Mouse (Mus musculus): ENCODE data around the gene Atp8b2. TPM values are rescaled to one million over a fixed set of nuclear protein-coding genes. Genes with fewer than 3 reads are reported as not detected.

Gene Atp8b2
- polyA plus RNA-seq, 1 experiment from 2014 or later, result 8.0 TPM

- Histone ChIP-seq H3K27ac (no peak overlapping the region), H3K79me2 (ENCODE audit: inconsistent target) (peaks cover 93% of the 10 kb centered on the region), H3K4me3 (ENCODE audit: inconsistent target) (no peak overlapping the region), H3K36me3 (ENCODE audit: inconsistent target) (peaks cover 5% of the 10 kb centered on the region; the same call in 1 of the 2 replicates)
- WGBS (ENCODE audit: missing documents), result 72% methylated on average over 3 of the region's 3 CpGs
Observed at GRCm38 (mm10) chr3:89907846-89908245, 55.5 kb downstream of the Atp8b2 start.

DNA sequence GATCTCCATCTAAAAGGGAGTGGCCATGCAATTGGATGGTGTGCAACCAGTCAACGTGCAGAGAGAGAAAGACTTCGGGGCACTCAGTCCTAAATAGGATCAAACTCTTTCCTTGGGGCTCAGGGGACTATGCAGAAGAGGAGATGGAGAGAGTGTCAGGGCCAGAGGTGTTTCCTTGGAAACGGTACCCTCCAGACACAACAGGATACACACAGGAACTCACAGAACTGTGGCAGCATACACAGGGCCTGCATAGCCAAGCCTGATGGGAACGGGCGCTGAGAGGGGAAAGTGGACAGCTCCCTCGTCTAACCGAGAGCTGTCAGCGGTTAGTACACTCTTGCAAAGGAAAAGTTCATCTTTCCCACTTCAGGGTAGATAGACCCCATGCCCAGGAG is 63.8 kb downstream of the Atp8b2 start:
- WGBS (ENCODE audit: missing documents), result 87% methylated on average over 8 of the region's 8 CpGs
- Histone ChIP-seq H3K4me3 (ENCODE audit: inconsistent target) (no peak overlapping the region), H3K27ac (no peak overlapping the region)

GRCm38 (mm10) chr3:89898870-89899510 is 64.3 kb downstream of the Atp8b2 start:
- no peak overlapping the region for H3K4me3 ChIP-seq (ENCODE audit: inconsistent target)
- peaks cover 19% of the 10 kb centered on the region; the same call in 1 of the 2 replicates for H3K36me3 ChIP-seq (ENCODE audit: inconsistent target)
- H3K27ac ChIP-seq, result no peak overlapping the region
- H3K79me2 ChIP-seq (ENCODE audit: inconsistent target), result peaks cover 98% of the 10 kb centered on the region
- 77% methylated on average over 5 of the region's 5 CpGs for WGBS (ENCODE audit: missing documents)

More for the DNA sequence above, 63.8 kb downstream of the Atp8b2 start:
- H3K36me3 ChIP-seq (ENCODE audit: inconsistent target), result peaks cover 21% of the 10 kb centered on the region; the same call in 1 of the 2 replicates
- H3K79me2 ChIP-seq (ENCODE audit: inconsistent target), result peaks cover 98% of the 10 kb centered on the region

GRCm38 (mm10) chr3:89898011-89898410 is 65.3 kb downstream of the Atp8b2 start:
- H3K27ac ChIP-seq, result no peak overlapping the region
- peaks cover 16% of the 10 kb centered on the region; the same call in 1 of the 2 replicates for H3K36me3 ChIP-seq (ENCODE audit: inconsistent target)
- WGBS (ENCODE audit: missing documents), result 94% methylated on average over 9 of the region's 10 CpGs
- no peak overlapping the region for H3K4me3 ChIP-seq (ENCODE audit: inconsistent target)
- H3K79me2 ChIP-seq (ENCODE audit: inconsistent target), result peaks cover 98% of the 10 kb centered on the region

DNA sequence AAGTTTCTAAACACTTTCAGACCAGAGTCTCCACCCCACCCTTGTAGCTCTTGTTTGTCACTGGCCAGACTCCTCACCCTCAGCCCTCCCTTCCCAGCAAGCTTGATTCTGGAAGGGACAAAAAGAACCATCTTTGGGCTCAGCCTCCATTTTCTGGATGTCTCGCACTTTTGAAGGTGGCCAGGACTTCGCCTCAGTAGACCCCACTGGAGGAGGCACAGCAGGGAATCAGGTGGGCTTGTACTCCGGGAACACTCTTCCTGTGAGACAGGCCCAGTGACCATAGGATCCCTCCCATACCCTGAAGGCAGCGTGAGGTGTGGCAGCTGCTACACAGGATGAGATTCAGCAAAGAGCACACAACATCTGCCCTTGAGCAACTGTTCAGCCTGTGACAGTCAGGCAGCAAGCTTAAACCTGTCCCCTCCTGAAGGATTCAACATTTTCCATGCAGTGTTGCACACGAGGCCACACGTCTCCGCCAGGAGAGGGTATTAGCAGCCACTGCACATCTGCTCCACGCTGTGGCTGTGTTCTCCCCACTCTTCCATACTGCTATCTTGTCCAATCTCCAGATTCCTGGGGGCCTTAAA is 66.0 kb downstream of the Atp8b2 start:
- Histone ChIP-seq H3K4me3 (ENCODE audit: inconsistent target) (no peak overlapping the region), H3K79me2 (ENCODE audit: inconsistent target) (peaks cover 100% of the 10 kb centered on the region), H3K27ac (no peak overlapping the region), H3K36me3 (ENCODE audit: inconsistent target) (peaks cover 16% of the 10 kb centered on the region; the same call in 1 of the 2 replicates)
- 97% methylated on average over 8 of the region's 8 CpGs for WGBS (ENCODE audit: missing documents)

DNA sequence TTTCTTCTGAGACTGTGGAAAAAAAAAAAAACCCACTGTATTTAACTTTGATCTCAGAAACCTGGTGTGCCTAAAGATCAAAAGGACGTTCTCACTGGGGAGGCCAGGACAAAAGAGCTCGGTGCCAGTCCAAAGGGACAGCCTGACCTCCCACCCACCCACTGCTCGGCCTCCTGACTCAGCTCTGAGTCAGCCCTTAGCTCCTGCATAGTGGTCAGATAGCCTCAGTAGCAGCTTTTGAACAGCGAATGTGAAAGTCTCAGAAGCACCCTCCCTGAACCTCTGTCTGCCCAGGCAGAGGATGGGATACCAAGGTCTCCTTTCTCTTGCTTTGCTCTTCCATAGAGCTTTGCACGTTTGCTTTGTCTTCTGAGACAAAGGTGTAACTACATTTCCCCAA is 66.7 kb downstream of the Atp8b2 start:
- no peak overlapping the region for H3K4me3 ChIP-seq (ENCODE audit: inconsistent target)
- peaks cover 16% of the 10 kb centered on the region; the same call in 1 of the 2 replicates for H3K36me3 ChIP-seq (ENCODE audit: inconsistent target)
- H3K27ac ChIP-seq, result no peak overlapping the region
- peaks cover 100% of the 10 kb centered on the region for H3K79me2 ChIP-seq (ENCODE audit: inconsistent target)
- WGBS (ENCODE audit: missing documents), result 78% methylated on average over 5 of the region's 5 CpGs

DNA sequence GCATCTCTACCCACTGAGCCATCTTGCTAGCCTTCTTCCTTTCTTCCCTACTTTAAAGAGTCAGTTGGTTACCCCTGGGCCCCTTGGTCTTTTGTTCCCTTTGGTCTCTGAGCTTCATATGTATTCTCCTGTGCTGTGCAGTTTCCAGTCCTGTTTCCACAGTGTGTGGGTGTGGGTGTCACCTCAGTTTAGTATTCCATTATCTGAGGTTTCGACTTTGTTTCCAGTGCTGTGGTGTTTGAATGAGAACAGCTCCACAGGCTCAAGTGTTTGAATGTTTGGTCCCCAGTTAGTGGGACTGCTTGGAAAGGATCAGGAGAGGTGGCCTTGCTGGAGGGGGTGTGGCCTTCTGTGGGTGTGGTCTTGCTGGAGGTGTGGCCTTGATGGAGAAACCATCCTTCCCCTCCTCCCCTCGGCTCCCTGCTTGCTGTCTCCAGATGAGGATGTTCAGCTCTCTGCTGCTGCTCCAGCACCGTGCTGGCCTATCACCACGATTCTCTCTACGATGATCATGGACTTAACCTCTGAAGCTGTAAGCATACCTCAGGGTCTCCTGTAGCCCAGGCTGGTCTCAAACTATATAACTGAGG is 70.7 kb downstream of the Atp8b2 start:
- peaks cover 30% of the 10 kb centered on the region; the same call in 1 of the 2 replicates for H3K36me3 ChIP-seq (ENCODE audit: inconsistent target)
- 88% methylated on average over 5 of the region's 5 CpGs for WGBS (ENCODE audit: missing documents)
- H3K4me3 ChIP-seq (ENCODE audit: inconsistent target), result no peak overlapping the region
- H3K27ac ChIP-seq, result no peak overlapping the region
- H3K79me2 ChIP-seq (ENCODE audit: inconsistent target), result peaks cover 94% of the 10 kb centered on the region

DNA sequence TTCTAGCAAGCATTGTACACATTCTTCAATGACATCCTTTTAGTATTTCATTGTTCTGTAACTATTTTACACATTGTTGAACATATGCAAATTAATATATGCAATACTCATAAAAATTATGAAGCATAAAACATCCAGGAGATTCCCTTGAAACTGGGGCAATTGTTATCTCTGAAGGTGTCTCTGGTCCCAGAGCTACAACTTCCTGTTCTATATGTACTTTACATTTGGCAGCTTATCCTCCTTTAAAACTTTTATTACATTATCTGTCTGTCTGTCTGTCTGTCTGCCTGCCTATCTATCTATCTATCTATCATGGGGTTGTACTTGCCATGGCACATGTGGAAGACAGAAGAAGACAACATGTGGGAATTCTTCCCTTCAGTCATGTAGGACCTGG is 71.6 kb downstream of the Atp8b2 start:
- Histone ChIP-seq H3K79me2 (ENCODE audit: inconsistent target) (peaks cover 84% of the 10 kb centered on the region), H3K36me3 (ENCODE audit: inconsistent target) (peaks cover 26% of the 10 kb centered on the region), H3K27ac (no peak overlapping the region), H3K4me3 (ENCODE audit: inconsistent target) (no peak overlapping the region)

DNA sequence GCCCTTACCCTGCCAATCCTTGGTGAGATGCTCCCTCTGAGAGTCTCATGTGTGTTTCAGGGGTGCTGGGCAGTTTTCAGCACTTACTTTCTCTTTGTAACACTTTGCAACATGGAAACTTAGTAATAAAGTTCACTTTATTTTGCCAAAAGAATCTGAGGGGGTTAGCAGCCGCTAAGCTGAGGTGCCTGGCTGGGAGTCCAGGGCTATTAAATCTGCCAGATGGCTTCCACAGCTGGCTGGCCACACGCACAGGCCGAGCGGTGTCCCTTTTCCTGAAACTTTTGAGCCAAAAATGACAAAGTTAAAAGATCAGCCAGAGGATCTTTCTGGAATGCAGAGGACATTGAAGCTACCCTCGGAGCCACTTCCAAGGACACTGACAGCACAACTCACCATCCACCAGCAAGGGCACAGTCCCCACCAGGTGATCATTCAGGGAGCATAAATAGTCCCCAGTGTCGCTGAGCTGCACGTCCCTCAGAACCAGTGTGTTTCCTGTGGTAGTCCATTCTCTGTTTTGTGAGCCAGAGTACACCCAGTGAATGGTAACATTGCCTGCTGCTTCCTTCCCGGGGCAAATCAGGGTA is 73.4 kb downstream of the Atp8b2 start:
- peaks cover 43% of the 10 kb centered on the region for H3K36me3 ChIP-seq (ENCODE audit: inconsistent target)
- peaks cover 67% of the 10 kb centered on the region for H3K79me2 ChIP-seq (ENCODE audit: inconsistent target)
- WGBS (ENCODE audit: missing documents), result 71% methylated on average over 8 of the region's 8 CpGs
- H3K27ac ChIP-seq, result no peak overlapping the region
- no peak overlapping the region for H3K4me3 ChIP-seq (ENCODE audit: inconsistent target)

Other genes with a start within 250 kb of the Atp8b2 start
- gene Adar, start 248.5 kb downstream of the Atp8b2 start, polyA plus RNA-seq (2018), result 44.2 to 86.6 TPM (median 45.0 TPM) in 3 replicates
- gene Chrnb2, start 198.9 kb downstream of the Atp8b2 start, polyA plus RNA-seq (2018), result 0.20 to 0.30 TPM (median 0.26 TPM) in 3 replicates
- 104 to 201 TPM (median 119 TPM) in 3 replicates for gene Ube2q1, start 189.9 kb downstream of the Atp8b2 start, polyA plus RNA-seq (2018)
- not detected in 3 replicates for gene She, start 132.1 kb downstream of the Atp8b2 start, polyA plus RNA-seq (2018)
- 19.4 to 52.9 TPM (median 29.9 TPM) in 3 replicates for gene Il6ra, start 50.3 kb downstream of the Atp8b2 start, polyA plus RNA-seq (2018)
- gene Hax1, start 35.3 kb upstream of the Atp8b2 start, polyA plus RNA-seq (2018), result 77.9 to 113 TPM (median 113 TPM) in 3 replicates
- gene 4933434E20Rik, start 88.1 kb upstream of the Atp8b2 start, polyA plus RNA-seq (2018), result 49.4 to 76.1 TPM (median 71.0 TPM) in 3 replicates
- gene Ubap2l, start 89.1 kb upstream of the Atp8b2 start, polyA plus RNA-seq (2018), result 160 to 411 TPM (median 185 TPM) in 3 replicates
- 516 to 899 TPM (median 852 TPM) in 3 replicates for gene Tpm3, start 109.1 kb upstream of the Atp8b2 start, polyA plus RNA-seq (2018)
- gene Nup210l, start 140.6 kb upstream of the Atp8b2 start, polyA plus RNA-seq (2018), result 0.04 TPM in 1 of 3 replicates, not detected in the others

Data from macrophage (primary cell).